Mouse (Mus musculus): ENCODE results near the gene Gfpt1.

DNA sequence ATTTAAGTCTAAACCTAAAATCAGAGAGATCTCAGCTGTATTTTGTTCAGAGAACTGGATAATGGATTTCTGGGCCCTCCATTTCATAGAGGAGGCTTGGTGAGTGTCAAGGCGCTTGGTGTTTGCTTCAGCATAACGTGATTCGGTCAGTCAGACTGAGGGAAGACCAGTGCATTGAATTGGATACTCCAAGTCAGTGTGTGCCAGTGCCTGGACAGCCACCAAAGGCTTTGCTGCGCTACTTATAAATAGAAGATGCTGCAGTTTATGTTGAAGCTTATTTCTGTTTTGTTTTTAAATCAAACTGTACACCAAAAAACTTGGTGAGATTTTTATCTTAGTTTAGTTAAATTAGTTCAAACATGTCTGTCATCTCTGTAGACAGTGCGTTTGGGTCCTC, 45.7 kb downstream of the Gfpt1 start:
- TF ChIP-seq POLR2A (IDR thresholded peaks at IDR 0.05; ENCODE audit: borderline replicate concordance, control insufficient read depth, low read depth, low read length) (no peak), CTCF (IDR thresholded peaks at IDR 0.05; ENCODE audit: control insufficient read depth, insufficient read depth, low read length) (no peak)

Measured in bone marrow, adult 2 months (tissue).